Mouse (Mus musculus): ENCODE measurements at regions not wholly inside any gene's neighbourhood (a gene's known extent, or its start where the extent isn't known, plus 50 kb on each side); places are given as distances from the start of the nearest gene placed in this dataset.
"Not testable (repeated sequence)": the region's sequence is repeated elsewhere in the genome, so short reads cannot be mapped to it uniquely, and the experiment has no call there.

GRCm38 (mm10) chr6:140229295-140229694, 188.0 kb upstream of the Plcz1 start:
- DNase-seq (ENCODE audit: low spot score): peak; percentile 19

GRCm38 (mm10) chr6:140228741-140229140, 187.5 kb upstream of the Plcz1 start:
- no peak for DNase-seq (ENCODE audit: low spot score)

GRCm38 (mm10) chr6:140222534-140223324, 181.5 kb upstream of the Plcz1 start:
- DNase-seq (ENCODE audit: low spot score): no peak

- DNase-seq (ENCODE audit: low spot score): no peak
These were observed 180.5 kb upstream of the Plcz1 start for GRCm38 (mm10) chr6:140221653-140222272.

- DNase-seq (ENCODE audit: low spot score): no peak
These were observed 177.5 kb upstream of the Plcz1 start for GRCm38 (mm10) chr6:140218789-140219188.

- peak; percentile 30 for DNase-seq (ENCODE audit: low spot score)
These were observed 171.1 kb upstream of the Plcz1 start for GRCm38 (mm10) chr6:140212403-140212802.

GRCm38 (mm10) chr6:140210141-140210540, 168.9 kb upstream of the Plcz1 start:
- no peak for DNase-seq (ENCODE audit: low spot score)

- no peak for DNase-seq (ENCODE audit: low spot score)
These were observed 167.8 kb upstream of the Plcz1 start for GRCm38 (mm10) chr6:140209083-140209482.

- peak; percentile 19 for DNase-seq (ENCODE audit: low spot score)
These were observed 167.1 kb upstream of the Plcz1 start for GRCm38 (mm10) chr6:140208375-140208774.

GRCm38 (mm10) chr6:140206676-140207075, 165.4 kb upstream of the Plcz1 start:
- DNase-seq (ENCODE audit: low spot score): not testable (repeated sequence)

GRCm38 (mm10) chr6:140201356-140201755, 160.1 kb upstream of the Plcz1 start:
- DNase-seq (ENCODE audit: low spot score): no peak

- no peak for DNase-seq (ENCODE audit: low spot score)
These were observed 159.1 kb upstream of the Plcz1 start for GRCm38 (mm10) chr6:140200322-140200721.

- DNase-seq (ENCODE audit: low spot score): no peak
These were observed 156.8 kb upstream of the Plcz1 start for GRCm38 (mm10) chr6:140198036-140198435.

- DNase-seq (ENCODE audit: low spot score): no peak
These were observed 155.9 kb upstream of the Plcz1 start for GRCm38 (mm10) chr6:140197113-140197675.

- no peak for DNase-seq (ENCODE audit: low spot score)
These were observed 153.0 kb upstream of the Plcz1 start for GRCm38 (mm10) chr6:140194276-140194675.

- peak; percentile 9 for DNase-seq (ENCODE audit: low spot score)
These were observed 152.1 kb upstream of the Plcz1 start for GRCm38 (mm10) chr6:140193084-140193939.

GRCm38 (mm10) chr6:140192526-140192925, 151.3 kb upstream of the Plcz1 start:
- DNase-seq (ENCODE audit: low spot score): no peak

- no peak for DNase-seq (ENCODE audit: low spot score)
These were observed 150.1 kb upstream of the Plcz1 start for GRCm38 (mm10) chr6:140191341-140191740.

GRCm38 (mm10) chr6:140189601-140190000, 148.3 kb upstream of the Plcz1 start:
- DNase-seq (ENCODE audit: low spot score): no peak

GRCm38 (mm10) chr6:140187733-140188132, 146.5 kb upstream of the Plcz1 start:
- DNase-seq (ENCODE audit: low spot score): no peak

- no peak for DNase-seq (ENCODE audit: low spot score)
These were observed 145.8 kb upstream of the Plcz1 start for GRCm38 (mm10) chr6:140187106-140187505.

GRCm38 (mm10) chr6:140179999-140180398, 138.7 kb upstream of the Plcz1 start:
- no peak for DNase-seq (ENCODE audit: low spot score)

Data from testis, postnatal 14 days (tissue).